Mouse (Mus musculus): ENCODE measurements around the gene Olfr890.

DNA sequence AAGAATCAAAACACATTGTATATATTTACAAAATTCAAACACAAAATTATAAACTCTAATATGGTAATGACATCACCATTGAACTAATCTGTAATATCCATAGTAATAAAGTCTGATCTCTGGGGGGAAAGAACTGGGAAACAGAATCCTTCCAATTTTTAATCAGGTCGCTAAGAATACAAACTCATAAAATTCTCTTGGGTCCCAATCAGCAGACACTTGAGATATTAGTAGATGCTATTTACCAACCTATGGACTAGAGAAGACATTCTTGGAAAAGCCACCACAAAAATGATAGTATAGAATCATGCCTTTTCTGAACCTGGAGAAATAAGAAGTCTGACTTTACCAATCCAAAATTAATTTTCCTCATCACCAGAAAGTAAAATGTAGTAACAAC lies 34.5 kb upstream of the Olfr890 start, which contains the start of gene Olfr888:
- TF ChIP-seq CTCF (IDR thresholded peaks at IDR 0.05; ENCODE audit: control insufficient read depth, insufficient read depth, insufficient replicate concordance, low read depth, low read length) (no peak), POLR2A (IDR thresholded peaks at IDR 0.05; ENCODE audit: control insufficient read depth, low read depth, low read length) (no peak)
